Mouse (Mus musculus) MEL (cell line): ENCODE results near the gene H3f3b. TPM values are rescaled to one million over a fixed set of nuclear protein-coding genes. Genes with fewer than 3 reads are reported as not detected.
A peak's percentile ranks its signal among the peaks of the same experiment; 100 is the strongest.
"Not testable (repeated sequence)": the region's sequence is repeated elsewhere in the genome, so short reads cannot be mapped to it uniquely, and the experiment has no call there.

Experiments
- DNase-seq: peaks from one replicate; pipeline ENCODE4 v3.0.0; 2011; ENCODE audit warnings: low read depth, low spot score
- H3K27ac ChIP-seq: 2 replicates; pipeline ENCODE4 v1.5.1; 2012; ENCODE audit warnings: low read depth, mild to moderate bottlenecking, control low read depth, low read length, moderate library complexity; ENCODE audit not compliant: control insufficient read depth
- H3K27me3 ChIP-seq, 2 experiments: fragments of 150-350 bp in 1 of 2; sonication (generic) in 1 of 2; 2 replicates each; pipeline ENCODE4 v1.6.1; 2012; ENCODE audit warnings: low read length in 2 of 2, mild to moderate bottlenecking in 2 of 2, improper control_type of control experiment in 1 of 2, moderate library complexity in 1 of 2; ENCODE audit not compliant: insufficient read depth in 2 of 2, control insufficient read depth in 1 of 2
- H3K36me3 ChIP-seq, 2 experiments: 2 replicates each; pipeline ENCODE4 v1.6.1; 2012 to 2014; ENCODE audit warnings: low read length in 2 of 2, improper control_type of control experiment in 1 of 2, inconsistent platforms in 1 of 2, mild to moderate bottlenecking in 1 of 2; ENCODE audit not compliant: insufficient read depth in 2 of 2, control insufficient read depth in 1 of 2
- H3K4me1 ChIP-seq, 2 experiments: fragments of 150-350 bp in 1 of 2; sonication (generic) in 1 of 2; 2 replicates each; pipeline ENCODE4 v1.6.1; 2012; ENCODE audit warnings: low read length in 2 of 2, improper control_type of control experiment in 1 of 2, mild to moderate bottlenecking in 1 of 2; ENCODE audit not compliant: insufficient read depth in 2 of 2, control insufficient read depth in 1 of 2
- H3K4me3 ChIP-seq, 2 experiments: fragments of 150-350 bp in 1 of 2; sonication (generic) in 1 of 2; 2 replicates each; pipeline ENCODE4 v1.5.1; 2012; ENCODE audit warnings: low read depth in 2 of 2, low read length in 2 of 2, mild to moderate bottlenecking in 2 of 2, moderate library complexity in 2 of 2, control low read depth in 1 of 2, improper control_type of control experiment in 1 of 2; ENCODE audit not compliant: control insufficient read depth in 1 of 2, insufficient read depth in 1 of 2
- H3K79me2 ChIP-seq: 2 replicates; pipeline ENCODE4 v1.6.1; 2012; ENCODE audit warnings: mild to moderate bottlenecking, low read length, moderate library complexity; ENCODE audit not compliant: control insufficient read depth, poor library complexity, insufficient read depth
- H3K9ac ChIP-seq: 2 replicates; pipeline ENCODE4 v1.6.1; 2012; ENCODE audit warnings: low read depth, mild to moderate bottlenecking, control low read depth, low read length, moderate library complexity; ENCODE audit not compliant: control insufficient read depth, poor library complexity, severe bottlenecking
- H3K9me3 ChIP-seq: fragments of 150-350 bp; sonication (generic); replicated peaks from 2 replicates; pipeline ENCODE4 v1.6.1; 2012; ENCODE audit warnings: mild to moderate bottlenecking, low read length, improper control_type of control experiment, moderate library complexity; ENCODE audit not compliant: insufficient read depth
- CHD1 ChIP-seq: IDR thresholded peaks from 2 replicates; pipeline ENCODE4 v1.6.1; 2012; ENCODE audit warnings: low read depth, mild to moderate bottlenecking, inconsistent platforms, low read length, improper control_type of control experiment
- CTCF ChIP-seq, 3 experiments: IDR thresholded peaks in 2 of 3; conservative IDR thresholded peaks in 1 of 3; 2 replicates each; pipeline ENCODE4 v1.5.1; 2011 to 2012; ENCODE audit warnings: low read length in 3 of 3, low read depth in 2 of 3, mild to moderate bottlenecking in 2 of 3, improper control_type of control experiment in 1 of 3, inconsistent platforms in 1 of 3, mixed read lengths in 1 of 3, moderate library complexity in 1 of 3; ENCODE audit not compliant: control insufficient read depth in 1 of 3, insufficient read depth in 1 of 3, poor library complexity in 1 of 3, severe bottlenecking in 1 of 3
- EP300 ChIP-seq, 2 experiments: IDR thresholded peaks; 2 replicates each; pipeline ENCODE4 v1.6.1; 2011; ENCODE audit warnings: improper control_type of control experiment in 2 of 2, low read length in 2 of 2, low read depth in 1 of 2, mild to moderate bottlenecking in 1 of 2
- GABPA ChIP-seq: IDR thresholded peaks from 2 replicates; pipeline ENCODE4 v1.6.1; 2012; ENCODE audit warnings: low read depth, mild to moderate bottlenecking, inconsistent platforms, low read length, improper control_type of control experiment, moderate library complexity
- JUND ChIP-seq: IDR thresholded peaks from 2 replicates; pipeline ENCODE4 v1.6.1; 2011; ENCODE audit warnings: low read depth, mild to moderate bottlenecking, improper control_type of control experiment, low read length
- MAX ChIP-seq: IDR thresholded peaks from 2 replicates; pipeline ENCODE4 v1.6.1; 2011; ENCODE audit warnings: low read length, improper control_type of control experiment
- MAZ ChIP-seq: IDR thresholded peaks from 2 replicates; pipeline ENCODE4 v1.6.1; 2012; ENCODE audit warnings: low read depth, mild to moderate bottlenecking, inconsistent platforms, low read length, improper control_type of control experiment
- POLR2A ChIP-seq, 2 experiments: IDR thresholded peaks; 2 replicates each; pipeline ENCODE4 v1.6.1; 2011 to 2012; ENCODE audit warnings: low read length in 2 of 2, mild to moderate bottlenecking in 2 of 2, control low read depth in 1 of 2, improper control_type of control experiment in 1 of 2, low read depth in 1 of 2, moderate library complexity in 1 of 2; ENCODE audit not compliant: control insufficient read depth in 1 of 2, insufficient read depth in 1 of 2, poor library complexity in 1 of 2
- RCOR1 ChIP-seq: IDR thresholded peaks from 2 replicates; pipeline ENCODE4 v1.6.1; 2012; ENCODE audit warnings: low read depth, mild to moderate bottlenecking, inconsistent platforms, low read length, improper control_type of control experiment
- SIN3A ChIP-seq: IDR thresholded peaks from 2 replicates; pipeline ENCODE4 v1.6.1; 2012; ENCODE audit warnings: low read length, improper control_type of control experiment, inconsistent platforms
- TCF12 ChIP-seq: IDR thresholded peaks from 2 replicates; pipeline ENCODE4 v1.6.1; 2014; ENCODE audit warnings: low read depth, mild to moderate bottlenecking, inconsistent platforms, low read length, improper control_type of control experiment, moderate library complexity
- UBTF ChIP-seq: IDR thresholded peaks from 2 replicates; pipeline ENCODE4 v1.6.1; 2012; ENCODE audit warnings: low read depth, mild to moderate bottlenecking, inconsistent platforms, low read length, improper control_type of control experiment, moderate library complexity, borderline replicate concordance; ENCODE audit not compliant: insufficient read depth
- USF1 ChIP-seq: IDR thresholded peaks from 2 replicates; pipeline ENCODE4 v1.6.1; 2014; ENCODE audit warnings: low read depth, mild to moderate bottlenecking, inconsistent platforms, low read length, improper control_type of control experiment, moderate library complexity
- ZNF384 ChIP-seq: IDR thresholded peaks from 2 replicates; pipeline ENCODE4 v1.6.1; 2012; ENCODE audit warnings: low read depth, mild to moderate bottlenecking, inconsistent platforms, low read length, improper control_type of control experiment
- polyA plus RNA-seq, 2 experiments: library from polyadenylated mRNA; stranded (reverse) in 1 of 2; unstranded in 1 of 2; fragments of >175 nt in 1 of 2; fragments of >200 nt in 1 of 2; gene quantifications; 2 replicates each; pipeline versions ENCODE4 v1.2.1 to v1.2.4; 2012; ENCODE audit warnings: low replicate concordance in 2 of 2, low read depth in 1 of 2; ENCODE audit not compliant: insufficient read length in 2 of 2, insufficient read depth in 1 of 2, missing spikeins in 1 of 2
- total RNA-seq: library from RNA; depleted of rRNA; stranded (reverse); fragments of 300-350 nt; gene quantifications from 2 replicates; pipeline ENCODE4 v1.2.3, GENCODE M21; 2012

H3f3b gene
- total and polyA plus RNA-seq, 3 experiments = 96.6 to 767 (median 498) TPM

DNA sequence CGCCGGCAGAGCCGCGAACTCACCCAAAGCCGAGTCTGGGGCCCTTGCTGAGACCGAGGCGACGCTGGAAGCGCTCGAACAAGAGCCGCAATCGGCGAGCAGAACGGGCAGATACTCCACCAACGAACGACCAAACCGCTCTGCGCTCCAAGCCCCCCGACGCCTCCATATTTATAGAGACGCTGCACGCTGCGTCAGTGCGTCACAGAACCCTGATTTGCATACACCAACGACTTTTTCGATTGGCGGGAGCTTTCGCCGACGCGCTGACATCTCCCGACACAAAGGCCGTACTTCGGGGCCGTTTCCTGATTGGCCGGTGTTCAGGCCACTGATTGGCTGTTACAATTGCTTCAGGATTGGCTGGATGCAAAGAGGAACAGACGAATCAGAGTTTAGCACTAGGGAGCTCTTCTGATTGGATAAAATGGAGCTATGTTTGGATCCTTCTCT lies 3.4 kb downstream of the H3f3b start (continued):
- TF ChIP-seq GABPA = no peak
- peak; percentile 93 for TF ChIP-seq TCF12
- peak; percentile 93 for TF ChIP-seq SIN3A
- TF ChIP-seq JUND = no peak
- TF ChIP-seq EP300 (IDR thresholded peaks at IDR 0.05; ENCODE audit: low read depth in 1 of 2, low read length in 2 of 2) = 0 out of 4 replicates have a peak, but pooled peaks of 1 of the 2 experiments have one; percentile 33
- TF ChIP-seq POLR2A (IDR thresholded peaks at IDR 0.05; ENCODE audit: control insufficient read depth in 1 of 2, insufficient read depth in 1 of 2, low read depth in 1 of 2, low read length in 2 of 2, poor library complexity in 1 of 2) = peak; percentile 100
- no peak for TF ChIP-seq RCOR1
- TF ChIP-seq MAX = no peak
- no peak for TF ChIP-seq USF1
- TF ChIP-seq CTCF (IDR thresholded peaks at IDR 0.05 in 2 of 3, conservative IDR thresholded peaks at IDR 0.05 in 1 of 3; ENCODE audit: control insufficient read depth in 1 of 3, insufficient read depth in 1 of 3, low read depth in 2 of 3, low read length in 3 of 3, poor library complexity in 1 of 3, severe bottlenecking in 1 of 3) = no peak
- no peak for TF ChIP-seq ZNF384

DNA sequence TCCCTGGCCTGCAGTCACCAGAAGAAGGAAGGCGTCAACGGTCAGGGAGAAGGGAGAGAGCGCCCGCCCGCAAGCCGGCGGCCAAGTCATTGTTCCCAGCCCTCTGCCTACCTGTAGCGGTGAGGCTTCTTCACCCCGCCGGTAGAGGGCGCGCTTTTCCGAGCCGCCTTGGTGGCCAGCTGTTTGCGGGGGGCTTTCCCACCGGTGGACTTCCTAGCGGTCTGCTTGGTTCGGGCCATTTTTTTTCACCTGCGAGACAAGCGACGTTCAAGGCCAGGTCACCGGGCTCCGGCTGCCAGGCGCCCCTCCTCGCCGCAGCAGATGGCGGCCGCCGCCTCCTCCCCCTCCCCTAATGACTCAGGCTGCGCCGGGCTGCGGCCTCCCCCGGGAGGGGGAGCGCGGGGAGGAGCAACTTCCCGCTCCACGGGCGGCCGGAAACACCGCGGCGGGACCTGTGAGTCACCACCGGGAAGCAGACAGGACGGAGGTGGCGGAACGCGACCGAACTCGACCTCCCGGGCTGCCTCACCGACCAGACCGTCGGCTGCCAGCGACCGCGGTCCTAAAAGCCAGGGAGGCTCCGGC lies 3.9 kb downstream of the H3f3b start:
- H3K9me3 ChIP-seq = no peaks in the 10 kb centered on the region
- no peak for DNase-seq
- peak overlapping the region; percentile 98 for H3K27ac ChIP-seq
- peaks cover 14% of the 10 kb centered on the region for H3K79me2 ChIP-seq
- peaks cover 3 to 6% of the 10 kb centered on the region in 2 experiments; a peak in 3 of 4 replicates for H3K4me1 ChIP-seq
- H3K27me3 ChIP-seq = no peaks in the 10 kb centered on the region
- H3K9ac ChIP-seq = peak overlapping the region; percentile 99
- H3K36me3 ChIP-seq = peaks cover 4 to 19% of the 10 kb centered on the region in 2 experiments
- TF ChIP-seq MAZ (0 out of 2 replicates have a peak, but pooled peaks have one; percentile 31), EP300 (IDR thresholded peaks at IDR 0.05; ENCODE audit: low read depth in 1 of 2, low read length in 2 of 2) (no peak), CTCF (IDR thresholded peaks at IDR 0.05 in 2 of 3, conservative IDR thresholded peaks at IDR 0.05 in 1 of 3; ENCODE audit: control insufficient read depth in 1 of 3, insufficient read depth in 1 of 3, low read depth in 2 of 3, low read length in 3 of 3, poor library complexity in 1 of 3, severe bottlenecking in 1 of 3) (peak; percentile 58 to 88 (median 63)), CHD1 (no peak), UBTF (peak; percentile 87; the same call in 1 of the 2 replicates)
- peak overlapping the region; percentile 49 to 97 for H3K4me3 ChIP-seq

DNA sequence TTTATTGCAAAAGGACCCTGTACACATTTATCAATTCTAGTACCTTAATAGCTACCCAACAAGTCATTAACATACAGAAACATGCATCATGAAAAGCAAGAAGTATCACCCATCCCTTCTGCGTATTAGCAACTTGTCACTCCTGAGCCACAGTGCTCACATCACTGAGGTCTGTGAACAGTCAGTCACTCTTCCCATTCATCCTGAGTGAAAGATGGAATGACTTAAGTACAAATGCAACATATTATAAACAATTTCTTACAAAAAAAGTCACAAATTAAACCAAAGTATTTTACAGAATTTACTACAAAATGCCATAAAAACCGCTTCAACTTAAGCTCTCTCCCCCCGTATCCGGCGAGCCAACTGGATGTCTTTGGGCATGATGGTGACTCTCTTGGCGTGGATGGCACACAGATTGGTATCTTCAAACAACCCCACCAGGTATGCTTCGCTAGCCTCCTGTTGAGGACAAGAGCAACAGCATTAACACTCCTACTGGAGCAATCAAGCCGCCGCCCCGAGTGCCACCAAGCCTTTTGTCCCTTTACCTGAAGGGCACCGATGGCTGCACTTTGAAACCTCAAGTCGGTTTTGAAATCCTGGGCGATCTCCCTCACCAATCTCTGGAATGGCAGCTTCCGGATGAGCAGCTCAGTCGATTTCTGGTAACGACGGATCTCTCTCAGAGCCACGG lies 4.5 kb downstream of the H3f3b start:
- peaks cover 14% of the 10 kb centered on the region for H3K79me2 ChIP-seq
- peak overlapping the region; percentile 49 to 97 for H3K4me3 ChIP-seq
- peak; percentile 59 for DNase-seq
- H3K27me3 ChIP-seq, H3K9me3 ChIP-seq, H3K4me1 ChIP-seq: not testable (repeated sequence)
- peaks cover 4 to 16% of the 10 kb centered on the region in 2 experiments for H3K36me3 ChIP-seq
- TF ChIP-seq CHD1 = peak; percentile 96; the same call in 1 of the 2 replicates
- peak overlapping the region; percentile 99 for H3K9ac ChIP-seq
- peak overlapping the region; percentile 98 for H3K27ac ChIP-seq
